ENCODE assay signal across 11 mouse cellular contexts in genomic region chr13:73620637-73621036, GRCm38 (mm10). TPM values are rescaled to one million over a fixed set of nuclear protein-coding genes. Genes with fewer than 3 reads are reported as not detected.
A peak's percentile ranks its signal among the peaks of the same experiment; 100 is the strongest.
DNase-seq lines count a peak whose midpoint lies in the region; ATAC-seq and TF ChIP-seq lines count a peak whose summit lies in the region.
"Had no signal": no experiment of that assay in that cellular context is flagged by ENCODE, and none has a peak within 500 bp of the region (broad histone marks: within the 10 kb centered on the region; RNA-seq: fewer than 3 reads in every experiment).

No protein-coding gene starts in this region.

- in situ Hi-C loops in CH12.LX (cut with MboI; ENCODE audit: low pct_ligation_motif_present, low pct_unique_long_range_greater_than_20kb, low sequenced_read_pairs), result loop anchor here (10.0 kb wide), 1 partner anchor 106 kb away; no protein-coding TSS in a partner anchor

- H3K27me3 ChIP-seq in liver, adult 2 months (ENCODE audit: control insufficient read depth, insufficient read depth, low read length), result no peaks in the 10 kb centered on the region
- H3K27me3 ChIP-seq in liver, embryonic 12.5 days (replicated peaks), result no peaks in the 10 kb centered on the region
- H3K27me3 ChIP-seq in CH12.LX (replicated peaks), result no peaks in the 10 kb centered on the region
- no peaks in the 10 kb centered on the region for H3K27me3 ChIP-seq in liver, embryonic 14.5 days (ENCODE audit: control insufficient read depth, insufficient read depth, low read length)

- dilution Hi-C loops in CH12.LX (cut with MboI; ENCODE audit: extremely low pct_ligation_motif_present, extremely low pct_unique_long_range_greater_than_20kb, low sequenced_read_pairs), result no loop called here

- H3K4me3 ChIP-seq in liver, adult 2 months (ENCODE audit: insufficient read depth, low read depth, low read length), result no peak overlapping the region
- H3K4me3 ChIP-seq in liver, embryonic 12.5 days, result no peak overlapping the region
- H3K4me3 ChIP-seq in CH12.LX (replicated peaks in 1 of 3; ENCODE audit: low read depth in 2 of 3, low read length in 2 of 3, poor library complexity in 1 of 3), result no peak overlapping the region
- no peak overlapping the region for H3K4me3 ChIP-seq in liver, embryonic 14.5 days (ENCODE audit: insufficient read depth in 1 of 2, low read depth in 2 of 2, low read length in 2 of 2)
- H3K4me3 ChIP-seq: hindbrain, embryonic 12.5 days had no signal

- no peaks in the 10 kb centered on the region for H3K4me1 ChIP-seq in liver, adult 2 months (ENCODE audit: control insufficient read depth, insufficient read depth, low read length)
- no peaks in the 10 kb centered on the region for H3K4me1 ChIP-seq in liver, embryonic 12.5 days
- no peaks in the 10 kb centered on the region for H3K4me1 ChIP-seq in CH12.LX (ENCODE audit: control insufficient read depth in 1 of 2, insufficient read depth in 2 of 2)
- H3K4me1 ChIP-seq in liver, embryonic 14.5 days (replicated peaks; ENCODE audit: control insufficient read depth in 2 of 2, insufficient read depth in 2 of 2, low read length in 1 of 2), result no peaks in the 10 kb centered on the region
- H3K4me1 ChIP-seq: hindbrain, embryonic 12.5 days had no signal

- 66% methylated on average over 6 of the region's 6 CpGs for WGBS in liver, adult 2 months
- WGBS in liver, embryonic 12.5 days (ENCODE audit: insufficient replicate concordance), result 59% methylated on average over 6 of the region's 6 CpGs
- 51% methylated on average over 6 of the region's 6 CpGs for WGBS in liver, embryonic 14.5 days (ENCODE audit: insufficient replicate concordance)

- peaks cover 48% of the 10 kb centered on the region for H3K36me3 ChIP-seq in liver, adult 2 months (ENCODE audit: control insufficient read depth, insufficient read depth, low read length)
- peaks cover 62% of the 10 kb centered on the region for H3K36me3 ChIP-seq in liver, embryonic 12.5 days
- H3K36me3 ChIP-seq in CH12.LX (replicated peaks in 1 of 2; ENCODE audit: control insufficient read depth in 1 of 2, insufficient read depth in 1 of 2, low read length in 1 of 2), result peaks cover 56 to 70% of the 10 kb centered on the region in 2 experiments
- H3K36me3 ChIP-seq in liver, embryonic 14.5 days (replicated peaks; ENCODE audit: control insufficient read depth, insufficient read depth, low read depth), result peaks cover 31% of the 10 kb centered on the region

- peak; percentile 35 for DNase-seq in liver, adult 2 months (ENCODE audit: extremely low read depth, low read depth, low spot score)
- peak; percentile 56 for DNase-seq in CH12.LX (ENCODE audit: extremely low read depth)
- peak; percentile 70 for DNase-seq in ZHBTc4 (ENCODE audit: low read depth, low spot score)
- no peak for DNase-seq in liver, embryonic 14.5 days (ENCODE audit: low read depth in 3 of 3, low spot score in 3 of 3)
- DNase-seq in testis, postnatal 10 days (ENCODE audit: low spot score), result no peak
- DNase-seq in Muller cell, postnatal 12 days (ENCODE audit: inconsistent ontology term), result no peak
- DNase-seq: adrenal gland, adult 8-10 months; layer of hippocampus, adult 9-11 months; spleen, adult 18-20 months had no signal

- no peaks in the 10 kb centered on the region for H3K79me2 ChIP-seq in liver, adult 2 months (ENCODE audit: control insufficient read depth, insufficient read depth, low read length)
- no peaks in the 10 kb centered on the region for H3K79me2 ChIP-seq in CH12.LX (replicated peaks; ENCODE audit: control insufficient read depth, extremely low read depth, insufficient read depth, poor library complexity, severe bottlenecking)

- ATAC-seq in liver, embryonic 12.5 days, result no peak
- no peak for ATAC-seq in liver, embryonic 14.5 days (ENCODE audit: insufficient read depth)

- TF ChIP-seq POLR2A in liver, adult 2 months (IDR thresholded peaks at IDR 0.05; ENCODE audit: extremely low read depth, insufficient read depth, low read length), result no peak
- no peak for TF ChIP-seq POLR2A in CH12.LX (IDR thresholded peaks at IDR 0.05; ENCODE audit: low read depth, low read length)

- peak; percentile 32; the same call in 1 of the 2 replicates for TF ChIP-seq CTCF in liver, adult 2 months (IDR thresholded peaks at IDR 0.05; ENCODE audit: low read depth, low read length)
- peak; percentile 40 to 71; a peak in 3 of 4 replicates for TF ChIP-seq CTCF in CH12.LX (conservative IDR thresholded peaks at IDR 0.05 in 1 of 2, IDR thresholded peaks at IDR 0.05 in 1 of 2; ENCODE audit: low read depth in 2 of 2, low read length in 2 of 2)
- TF ChIP-seq CTCF in liver, embryonic 14.5 days (IDR thresholded peaks at IDR 0.05; ENCODE audit: low read depth), result peak; percentile 59

- H3K4me2 ChIP-seq in liver, embryonic 12.5 days, result no peak overlapping the region
- H3K4me2 ChIP-seq in CH12.LX (ENCODE audit: insufficient read depth, low read depth, poor library complexity, severe bottlenecking), result no peak overlapping the region
- H3K4me2 ChIP-seq in liver, embryonic 14.5 days (ENCODE audit: low read depth), result no peak overlapping the region
- H3K4me2 ChIP-seq: hindbrain, embryonic 12.5 days had no signal

- TF ChIP-seq EP300 in CH12.LX (IDR thresholded peaks at IDR 0.05; ENCODE audit: low read length), result no peak
- no peak for TF ChIP-seq EP300 in liver, embryonic 14.5 days (IDR thresholded peaks at IDR 0.05; ENCODE audit: low read depth)

- H3K9me3 ChIP-seq in liver, embryonic 12.5 days (replicated peaks), result no peaks in the 10 kb centered on the region
- no peaks in the 10 kb centered on the region for H3K9me3 ChIP-seq in CH12.LX (replicated peaks; ENCODE audit: low read length)
- H3K9me3 ChIP-seq in liver, embryonic 14.5 days (ENCODE audit: control insufficient read depth, low read length), result no peaks in the 10 kb centered on the region
- H3K9me3 ChIP-seq: hindbrain, embryonic 12.5 days had no signal

- no peak overlapping the region for H3K9ac ChIP-seq in liver, adult 2 months (ENCODE audit: low read depth, low read length)
- no peak overlapping the region for H3K9ac ChIP-seq in liver, embryonic 12.5 days
- no peak overlapping the region for H3K9ac ChIP-seq in CH12.LX (ENCODE audit: insufficient read depth, low read depth)
- no peak overlapping the region for H3K9ac ChIP-seq in liver, embryonic 14.5 days (replicated peaks)
- H3K9ac ChIP-seq: hindbrain, embryonic 12.5 days had no signal

- peak; percentile 7 for TF ChIP-seq RAD21 in CH12.LX (IDR thresholded peaks at IDR 0.05; ENCODE audit: low read depth, low read length)

- no peak overlapping the region for H3K27ac ChIP-seq in liver, adult 2 months (replicated peaks; ENCODE audit: insufficient read depth, low read depth, low read length)
- H3K27ac ChIP-seq in liver, embryonic 12.5 days, result no peak overlapping the region
- H3K27ac ChIP-seq in CH12.LX (ENCODE audit: insufficient read depth, low read depth), result no peak overlapping the region
- no peak overlapping the region for H3K27ac ChIP-seq in liver, embryonic 14.5 days
- H3K27ac ChIP-seq: hindbrain, embryonic 12.5 days had no signal

TF ChIP-seq in CH12.LX, 34 proteins besides CTCF, POLR2A, EP300 and RAD21:
- TF ChIP-seq SIN3A (IDR thresholded peaks at IDR 0.05; ENCODE audit: low read length) (no peak), MAZ (IDR thresholded peaks at IDR 0.05; ENCODE audit: low read depth, low read length) (no peak), ZNF384 (IDR thresholded peaks at IDR 0.05; ENCODE audit: low read depth, low read length) (peak; percentile 86), POLR2AphosphoS2 (IDR thresholded peaks at IDR 0.05; ENCODE audit: low read depth, low read length) (no peak), IRF4 (IDR thresholded peaks at IDR 0.05; ENCODE audit: low read depth, low read length) (no peak), SMC3 (IDR thresholded peaks at IDR 0.05; ENCODE audit: low read depth, low read length) (peak; percentile 28), MAX (IDR thresholded peaks at IDR 0.05; ENCODE audit: low read length) (no peak), MYC (IDR thresholded peaks at IDR 0.05; ENCODE audit: low read depth, low read length) (peak; percentile 56; the same call in 1 of the 2 replicates)

RNA-seq across cellular contexts. Expression of gene Tert, which starts 6.1 kb away (rescaled TPM):
- 7.0 and 8.5 TPM in 2 replicates for total RNA-seq in liver, adult 2 months (2014; rRNA removed)
- polyA plus RNA-seq in liver, adult 2 months (2012; rRNA removed), result 13.1 and 16.5 TPM in 2 replicates
- 1.3 and 1.4 TPM in 2 replicates for polyA plus RNA-seq in liver, embryonic 12.5 days (2016; fragmentation: Nextera tagmentation; extraction: Ambion mirVana)
- 9.1 and 9.8 TPM in 2 replicates for total RNA-seq in CH12.LX (2012; rRNA removed)
- total RNA-seq in CH12.LX (2014; rRNA removed), result 3.8 and 5.6 TPM in 2 replicates
- 5.8 and 9.3 TPM in 2 replicates for polyA plus RNA-seq in CH12.LX (2012; ENCODE audit: insufficient read length, low read depth)
- polyA plus RNA-seq in liver, embryonic 14.5 days (2012; rRNA removed), result 2.2 and 2.6 TPM in 2 replicates
- polyA plus RNA-seq in liver, embryonic 14.5 days (2014; fragmentation: Nextera tagmentation; extraction: Ambion mirVana), result 0.47 and 0.62 TPM in 2 replicates

RNA-seq across cellular contexts. Expression of gene Clptm1l, which starts 16.8 kb away (rescaled TPM):
- total RNA-seq in liver, adult 2 months (2014; rRNA removed), result 95.1 and 108 TPM in 2 replicates
- 116 and 138 TPM in 2 replicates for polyA plus RNA-seq in liver, adult 2 months (2012; rRNA removed)
- polyA plus RNA-seq in liver, embryonic 12.5 days (2016; fragmentation: Nextera tagmentation; extraction: Ambion mirVana), result 116 and 124 TPM in 2 replicates
- total RNA-seq in CH12.LX (2012; rRNA removed), result 112 and 137 TPM in 2 replicates
- 203 and 219 TPM in 2 replicates for total RNA-seq in CH12.LX (2014; rRNA removed)
- 121 and 143 TPM in 2 replicates for polyA plus RNA-seq in CH12.LX (2012; ENCODE audit: insufficient read length, low read depth)
- polyA plus RNA-seq in liver, embryonic 14.5 days (2012; rRNA removed), result 53.1 and 57.7 TPM in 2 replicates
- polyA plus RNA-seq in liver, embryonic 14.5 days (2014; fragmentation: Nextera tagmentation; extraction: Ambion mirVana), result 58.9 and 67.7 TPM in 2 replicates

RNA-seq across cellular contexts. Expression of gene Slc6a18, which starts 57.2 kb away (rescaled TPM):
- total RNA-seq in liver, adult 2 months (2014; rRNA removed), result not detected in 2 replicates
- 0.15 TPM in 1 of 2 replicates, not detected in the other for polyA plus RNA-seq in liver, adult 2 months (2012; rRNA removed)
- not detected in 2 replicates for polyA plus RNA-seq in liver, embryonic 12.5 days (2016; fragmentation: Nextera tagmentation; extraction: Ambion mirVana)
- total RNA-seq in CH12.LX (2012; rRNA removed) (not detected in 2 replicates), CH12.LX (2014; rRNA removed) (not detected in 2 replicates)
- not detected in 2 replicates for polyA plus RNA-seq in CH12.LX (2012; ENCODE audit: insufficient read length, low read depth)
- not detected in 2 replicates for polyA plus RNA-seq in liver, embryonic 14.5 days (2012; rRNA removed)
- polyA plus RNA-seq in liver, embryonic 14.5 days (2014; fragmentation: Nextera tagmentation; extraction: Ambion mirVana), result not detected in 2 replicates
- total RNA-seq: adrenal gland, adult 8-10 months had no signal
- polyA plus RNA-seq: hindbrain, embryonic 12.5 days had no signal

Comparison
In these comparisons a context has a peak if more than half of its experiments do, and no peak if none do; other contexts are left out.
1. DNase-seq: peak in liver, adult 2 months (single experiment), CH12.LX (single experiment) and ZHBTc4 (single experiment); none in liver, embryonic 14.5 days (0 of 3), testis, postnatal 10 days (single experiment) and Muller cell, postnatal 12 days (single experiment).
2. Peak in every context shown above with its lines, with median percentiles within 50 percentile points of each other: CTCF ChIP-seq.